Mouse (Mus musculus) intestine, embryonic 16.5 days (tissue): ENCODE results near the gene Ptgfrn. TPM values are rescaled to one million over a fixed set of nuclear protein-coding genes. Genes with fewer than 3 reads are reported as not detected.

Experiments used
- ATAC-seq: fragments of 200-750 bp; cut with Nextera tagmentation; 2 replicates; pipeline ENCODE4 v1.8.0; 2017; ENCODE audit warnings: moderate TSS enrichment, moderate library complexity
- H3K27ac ChIP-seq: fragments of 300-500 bp; sonication (generic); 2 replicates; pipeline ENCODE4 v1.5.1; 2014; ENCODE audit warnings: mild to moderate bottlenecking, low read length
- H3K27me3 ChIP-seq: fragments of 300-500 bp; sonication (generic); replicated peaks from 2 replicates; pipeline ENCODE4 v1.6.1; 2014; ENCODE audit warnings: low read length, control low read depth, mixed read lengths; ENCODE audit not compliant: control insufficient read depth, insufficient read depth
- H3K36me3 ChIP-seq: fragments of 300-500 bp; sonication (generic); 2 replicates; pipeline ENCODE4 v1.6.1; 2014; ENCODE audit warnings: low read length, control low read depth; ENCODE audit not compliant: control insufficient read depth, insufficient read depth
- H3K4me1 ChIP-seq: fragments of 300-500 bp; sonication (generic); 2 replicates; pipeline ENCODE4 v1.6.1; 2014; ENCODE audit warnings: low read length, control low read depth, mixed read lengths; ENCODE audit not compliant: control insufficient read depth, insufficient read depth
- H3K4me2 ChIP-seq: fragments of 300-500 bp; sonication (generic); 2 replicates; pipeline ENCODE4 v1.6.1; 2014; ENCODE audit warnings: low read depth, low read length, control low read depth
- H3K4me3 ChIP-seq: fragments of 300-500 bp; sonication (generic); 2 replicates; pipeline ENCODE4 v1.5.1; 2014; ENCODE audit warnings: mild to moderate bottlenecking, low read length
- H3K9ac ChIP-seq: fragments of 300-500 bp; sonication (generic); 2 replicates; pipeline ENCODE4 v1.6.1; 2014; ENCODE audit warnings: low read depth, low read length
- H3K9me3 ChIP-seq: fragments of 300-500 bp; sonication (generic); 2 replicates; pipeline ENCODE4 v1.6.1; 2016; ENCODE audit warnings: low read length, control low read depth; ENCODE audit not compliant: control insufficient read depth
- WGBS: fragments of 180-500 bp; shearing (Covaris S2); extraction: QIAGEN DNeasy Blood & Tissue Kit; methylation state at CpG from one replicate; pipeline ENCODE4 v1.1.7; 2014; 5-methylcytosine and 5-hydroxymethylcytosine counted together
- polyA plus RNA-seq: library from polyadenylated mRNA; unstranded; fragments of >200 nt; fragmentation: Nextera tagmentation; extraction: Ambion mirVana; gene quantifications from 2 replicates; pipeline ENCODE4 v1.2.1, GENCODE M21; 2015

Ptgfrn gene
- polyA plus RNA-seq, 1 experiment from 2014 or later: 3.2 TPM

DNA sequence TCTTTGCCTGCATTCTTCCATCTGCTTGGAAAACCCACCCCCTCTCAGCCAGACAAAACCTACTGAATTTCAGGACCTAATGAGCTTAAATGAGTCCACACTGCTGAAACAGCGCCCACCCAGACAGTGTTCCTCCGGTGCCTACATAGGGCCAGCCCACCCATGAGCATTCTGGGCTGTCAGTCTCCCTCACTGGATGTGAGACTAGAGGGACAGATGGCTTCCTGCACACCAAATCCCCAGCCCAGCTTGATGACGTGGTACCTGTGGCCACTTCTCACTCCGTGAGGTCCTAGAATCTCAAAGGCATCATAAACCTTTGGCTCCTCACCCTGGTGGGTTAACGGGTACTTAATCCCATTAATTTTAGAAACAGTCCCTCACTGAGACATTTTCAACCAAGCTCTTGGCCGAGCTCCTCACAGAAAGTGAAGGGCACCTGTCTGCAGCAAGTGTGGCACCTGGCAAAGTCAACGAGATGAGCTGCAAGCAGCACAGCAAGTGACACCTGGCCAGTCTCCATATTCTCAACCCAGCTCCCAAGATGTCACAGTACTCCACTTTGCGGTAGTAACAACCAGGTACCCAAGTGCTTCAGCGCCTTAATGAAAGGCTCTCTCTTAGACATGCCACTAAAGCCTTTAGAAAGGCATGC is 12.8 kb downstream of the Ptgfrn start:
- Histone ChIP-seq H3K4me3 (no peak overlapping the region), H3K27ac (no peak overlapping the region), H3K9ac (no peak overlapping the region), H3K9me3 (no peaks in the 10 kb centered on the region), H3K27me3 (no peaks in the 10 kb centered on the region), H3K36me3 (no peaks in the 10 kb centered on the region), H3K4me2 (no peak overlapping the region), H3K4me1 (peaks cover 5% of the 10 kb centered on the region)
- ATAC-seq: no peak
- WGBS: 78% methylated on average over 9 of the region's 9 CpGs

DNA sequence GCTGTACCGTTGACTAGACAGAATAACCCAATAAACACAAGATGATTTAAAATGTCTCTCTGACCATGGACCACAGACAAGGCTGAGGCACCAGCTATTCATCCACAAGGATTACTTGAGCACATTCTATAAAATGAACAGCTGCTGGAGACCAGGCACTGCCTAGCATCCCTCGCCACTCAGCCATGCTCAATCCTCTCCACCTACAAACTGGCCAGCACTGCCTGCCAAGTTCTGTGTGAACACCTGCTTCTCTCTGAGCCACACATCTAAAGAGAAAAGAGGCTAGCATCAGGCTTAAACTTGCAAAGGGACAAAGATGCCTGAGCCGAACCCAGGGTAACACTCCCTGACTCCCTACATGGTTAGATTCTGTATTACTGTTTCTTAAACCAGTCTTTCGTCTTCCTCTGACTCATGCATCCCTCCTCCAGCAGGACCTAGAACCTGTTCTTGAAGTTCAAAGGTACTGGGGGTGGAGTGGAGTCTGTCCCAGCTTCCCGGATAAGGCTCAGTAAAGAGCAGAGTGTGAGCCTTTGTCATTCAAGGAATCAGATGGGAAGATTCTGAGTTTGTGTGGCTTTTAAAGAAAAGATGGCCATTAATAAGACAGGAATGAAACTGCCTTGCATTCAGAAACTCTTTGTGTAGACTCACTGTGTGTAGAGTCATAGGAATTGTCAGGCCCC is 14.2 kb downstream of the Ptgfrn start:
- 67% methylated on average over 5 of the region's 5 CpGs for WGBS
- ATAC-seq: peak; percentile 77
- peaks cover 5% of the 10 kb centered on the region for H3K4me1 ChIP-seq
- no peaks in the 10 kb centered on the region for H3K9me3 ChIP-seq
- no peak overlapping the region for H3K27ac ChIP-seq
- no peaks in the 10 kb centered on the region for H3K36me3 ChIP-seq
- no peak overlapping the region for H3K9ac ChIP-seq
- H3K4me3 ChIP-seq: no peak overlapping the region
- H3K27me3 ChIP-seq: no peaks in the 10 kb centered on the region
- no peak overlapping the region for H3K4me2 ChIP-seq

DNA sequence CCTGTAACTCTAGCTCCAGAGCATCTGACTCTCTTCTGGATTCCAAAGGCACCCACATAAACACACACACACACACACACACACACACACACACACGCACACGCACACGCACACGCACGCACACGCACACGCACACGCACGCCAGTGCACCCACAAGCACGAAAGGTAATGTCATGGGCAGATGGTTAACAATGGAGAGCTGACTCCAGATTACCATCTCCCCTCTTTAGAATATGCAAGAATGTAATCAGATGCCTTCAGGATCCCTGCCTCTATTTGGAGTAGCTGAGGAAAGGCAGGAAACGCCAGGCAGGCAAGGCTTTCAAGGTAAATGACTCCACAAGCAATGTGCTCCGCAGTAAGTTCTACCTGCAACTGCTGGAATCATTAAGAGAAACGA is 17.9 kb downstream of the Ptgfrn start:
- H3K27ac ChIP-seq: no peak overlapping the region
- no peak overlapping the region for H3K4me2 ChIP-seq
- peaks cover 3% of the 10 kb centered on the region for H3K4me1 ChIP-seq
- no peak overlapping the region for H3K4me3 ChIP-seq
- 83% methylated on average over 13 of the region's 13 CpGs for WGBS
- H3K36me3 ChIP-seq: no peaks in the 10 kb centered on the region
- H3K9me3 ChIP-seq: no peaks in the 10 kb centered on the region
- no peak overlapping the region for H3K9ac ChIP-seq
- no peaks in the 10 kb centered on the region for H3K27me3 ChIP-seq
- no peak for ATAC-seq

DNA sequence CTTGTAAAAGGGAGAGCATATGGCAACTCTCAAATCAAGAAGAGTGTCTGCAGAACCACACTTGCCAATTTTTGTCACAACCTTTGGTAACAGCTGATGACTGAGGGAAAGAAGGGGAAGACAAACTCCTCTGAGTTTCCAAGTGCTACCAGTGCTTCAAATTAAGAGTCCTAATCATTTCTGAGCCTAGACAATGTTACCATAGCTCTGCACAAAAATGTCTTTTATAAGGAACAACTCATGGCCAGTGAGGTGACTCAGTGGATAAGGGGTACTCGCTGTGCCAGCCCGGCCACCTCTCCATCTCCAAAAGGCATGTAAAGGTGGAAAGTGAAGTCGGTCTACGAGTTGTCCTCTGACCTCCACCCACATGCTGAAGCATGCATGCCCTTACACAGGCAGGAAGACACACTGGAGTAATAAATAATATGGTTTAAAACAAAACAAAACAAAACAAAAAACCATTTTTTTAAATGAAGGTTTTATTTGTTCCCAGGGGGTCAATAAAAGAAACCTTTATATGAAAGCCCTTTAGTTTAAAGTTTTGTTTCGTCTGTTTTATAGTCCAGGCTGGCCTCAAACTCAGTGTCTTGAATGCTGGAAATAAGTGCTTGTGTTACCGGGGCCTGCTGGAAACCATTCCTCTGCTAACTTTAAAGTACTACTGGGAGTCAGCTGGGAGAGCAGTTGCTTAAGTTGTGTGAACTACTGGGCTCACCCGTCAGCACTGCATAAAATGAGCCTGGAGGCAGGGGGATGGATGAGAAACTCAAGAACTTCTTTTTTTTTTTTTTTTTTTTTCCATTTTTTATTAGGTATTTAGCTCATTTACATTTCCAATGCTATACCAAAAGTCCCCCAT is 23.3 kb downstream of the Ptgfrn start:
- H3K27ac ChIP-seq: no peak overlapping the region
- no peaks in the 10 kb centered on the region for H3K36me3 ChIP-seq
- no peak overlapping the region for H3K4me3 ChIP-seq
- H3K4me2 ChIP-seq: no peak overlapping the region
- 69% methylated on average over 7 of the region's 7 CpGs for WGBS
- ATAC-seq: no peak
- H3K27me3 ChIP-seq: no peaks in the 10 kb centered on the region
- H3K9ac ChIP-seq: no peak overlapping the region
- H3K4me1 ChIP-seq: no peaks in the 10 kb centered on the region
- no peaks in the 10 kb centered on the region for H3K9me3 ChIP-seq

DNA sequence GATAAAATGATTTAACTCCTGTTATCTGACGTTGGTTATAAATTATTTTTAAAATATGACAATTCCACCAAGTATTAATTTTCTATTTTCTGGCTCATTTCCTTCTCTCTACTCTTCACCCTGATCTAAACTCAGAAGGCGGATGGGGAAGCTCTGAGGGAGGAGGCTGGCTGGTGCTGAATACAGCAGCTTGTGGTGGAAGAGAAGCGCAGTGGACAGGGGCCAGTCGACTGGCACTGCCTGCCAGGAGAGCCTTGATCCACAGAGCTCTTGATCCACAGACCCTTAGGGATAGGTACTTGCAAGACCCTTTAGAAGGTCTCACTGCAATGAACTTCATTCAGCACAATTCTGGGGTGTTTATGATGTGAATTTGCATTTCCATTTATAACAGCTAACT is 29.2 kb downstream of the Ptgfrn start:
- H3K4me2 ChIP-seq: no peak overlapping the region
- 0 out of 2 replicates have a peak, but pooled peaks cover 4% of the 10 kb centered on the region for H3K36me3 ChIP-seq
- H3K9ac ChIP-seq: no peak overlapping the region
- H3K9me3 ChIP-seq: no peaks in the 10 kb centered on the region
- no peak for ATAC-seq
- H3K4me3 ChIP-seq: no peak overlapping the region
- WGBS: 86% methylated on average over 4 of the region's 4 CpGs
- no peak overlapping the region for H3K27ac ChIP-seq
- no peaks in the 10 kb centered on the region for H3K27me3 ChIP-seq
- no peaks in the 10 kb centered on the region; the same call in 1 of the 2 replicates for H3K4me1 ChIP-seq

DNA sequence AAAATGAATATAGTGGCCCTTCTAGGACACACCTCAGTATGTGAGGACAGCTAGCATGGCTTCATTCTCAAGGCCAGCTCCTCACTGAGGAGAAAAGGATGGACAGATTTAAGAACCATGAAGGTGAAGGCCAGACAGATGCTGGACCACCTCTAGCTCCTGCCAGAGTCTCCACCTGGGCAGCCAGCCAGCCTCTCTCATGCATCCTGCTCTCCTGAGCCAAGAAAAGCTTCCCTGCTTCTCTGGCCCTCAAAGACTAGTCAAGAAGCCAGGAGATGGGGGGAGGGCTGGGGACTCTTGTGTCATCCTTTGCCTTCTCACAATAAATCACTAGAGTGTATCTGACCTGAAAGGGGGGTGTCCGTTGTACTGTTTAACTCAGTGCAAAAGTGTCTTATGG is 31.7 kb downstream of the Ptgfrn start:
- Histone ChIP-seq H3K4me3 (no peak overlapping the region), H3K4me2 (no peak overlapping the region), H3K27ac (no peak overlapping the region), H3K9ac (no peak overlapping the region), H3K4me1 (peaks cover 3% of the 10 kb centered on the region; the same call in 1 of the 2 replicates), H3K36me3 (0 out of 2 replicates have a peak, but pooled peaks cover 4% of the 10 kb centered on the region), H3K9me3 (no peaks in the 10 kb centered on the region), H3K27me3 (no peaks in the 10 kb centered on the region)
- peak; percentile 23; the same call in 1 of the 2 replicates for ATAC-seq
- WGBS: 69% methylated on average over 1 of the region's 1 CpGs

DNA sequence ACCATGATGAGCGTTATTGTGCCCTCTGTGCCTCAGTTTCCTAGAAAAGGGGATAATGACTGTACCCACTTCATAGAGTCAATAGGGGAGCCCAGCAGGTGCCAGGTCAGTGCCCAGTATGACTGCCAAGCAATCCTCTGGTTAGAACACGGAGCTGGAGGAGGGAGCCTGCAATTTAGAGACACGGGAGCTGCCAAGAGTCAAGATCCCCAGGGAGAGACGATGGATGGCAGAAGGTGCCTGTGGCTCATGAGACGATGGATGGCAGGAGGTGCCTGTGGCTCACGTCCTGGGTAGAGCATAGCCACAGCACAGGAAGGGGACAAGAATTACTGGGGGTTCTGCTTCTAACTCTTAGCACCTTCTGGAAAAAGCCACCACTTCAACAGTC is 32.4 kb downstream of the Ptgfrn start:
- WGBS: 89% methylated on average over 6 of the region's 6 CpGs
- peaks cover 3% of the 10 kb centered on the region; the same call in 1 of the 2 replicates for H3K4me1 ChIP-seq
- no peak overlapping the region for H3K4me2 ChIP-seq
- H3K27me3 ChIP-seq: no peaks in the 10 kb centered on the region
- H3K9ac ChIP-seq: no peak overlapping the region
- H3K4me3 ChIP-seq: no peak overlapping the region
- no peak for ATAC-seq
- H3K27ac ChIP-seq: no peak overlapping the region
- H3K9me3 ChIP-seq: no peaks in the 10 kb centered on the region
- H3K36me3 ChIP-seq: 0 out of 2 replicates have a peak, but pooled peaks cover 4% of the 10 kb centered on the region

DNA sequence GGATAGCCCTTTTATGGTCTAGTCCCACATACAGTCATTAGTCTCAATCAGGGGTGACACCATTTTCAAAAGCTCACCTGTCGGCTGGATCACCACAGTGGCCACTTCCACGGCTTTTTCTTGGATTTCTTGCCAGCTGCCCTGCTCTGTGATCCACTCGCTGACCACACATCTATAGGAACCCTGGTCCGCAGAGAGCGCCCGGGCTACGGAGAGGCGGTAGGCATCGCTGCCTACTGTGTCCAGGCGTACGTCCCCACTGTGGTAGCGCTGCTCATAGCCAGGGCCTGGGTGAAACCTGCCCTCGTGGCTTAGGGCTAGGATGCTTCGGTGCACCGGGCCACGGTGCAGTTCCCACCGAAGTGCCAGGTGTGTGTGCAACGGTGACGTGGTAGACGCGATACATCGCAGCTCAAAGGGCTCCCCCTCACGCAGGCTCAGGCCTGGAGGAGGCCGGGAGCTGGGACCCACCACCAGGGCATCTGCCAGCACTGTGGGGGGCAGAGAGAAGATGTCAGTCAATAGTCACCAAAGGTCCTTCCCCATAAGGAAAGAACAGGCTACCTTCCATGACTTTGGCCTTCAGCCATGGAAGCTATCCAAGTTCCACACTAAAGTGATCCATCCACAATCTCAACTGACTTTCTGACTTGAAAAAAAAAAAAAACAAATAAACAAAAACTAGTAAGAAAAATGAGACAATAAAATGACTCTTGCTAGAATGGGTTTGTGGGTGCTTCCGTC is 32.9 kb downstream of the Ptgfrn start:
- no peak overlapping the region for H3K4me2 ChIP-seq
- H3K9me3 ChIP-seq: no peaks in the 10 kb centered on the region
- H3K27me3 ChIP-seq: no peaks in the 10 kb centered on the region
- no peak for ATAC-seq
- peaks cover 3% of the 10 kb centered on the region; the same call in 1 of the 2 replicates for H3K4me1 ChIP-seq
- H3K27ac ChIP-seq: no peak overlapping the region
- 96% methylated on average over 25 of the region's 25 CpGs for WGBS
- H3K4me3 ChIP-seq: no peak overlapping the region
- no peak overlapping the region for H3K9ac ChIP-seq
- H3K36me3 ChIP-seq: 0 out of 2 replicates have a peak, but pooled peaks cover 4% of the 10 kb centered on the region
